Mouse (Mus musculus): ENCODE results near the gene Zfp777.

The Zfp777 gene

DNA sequence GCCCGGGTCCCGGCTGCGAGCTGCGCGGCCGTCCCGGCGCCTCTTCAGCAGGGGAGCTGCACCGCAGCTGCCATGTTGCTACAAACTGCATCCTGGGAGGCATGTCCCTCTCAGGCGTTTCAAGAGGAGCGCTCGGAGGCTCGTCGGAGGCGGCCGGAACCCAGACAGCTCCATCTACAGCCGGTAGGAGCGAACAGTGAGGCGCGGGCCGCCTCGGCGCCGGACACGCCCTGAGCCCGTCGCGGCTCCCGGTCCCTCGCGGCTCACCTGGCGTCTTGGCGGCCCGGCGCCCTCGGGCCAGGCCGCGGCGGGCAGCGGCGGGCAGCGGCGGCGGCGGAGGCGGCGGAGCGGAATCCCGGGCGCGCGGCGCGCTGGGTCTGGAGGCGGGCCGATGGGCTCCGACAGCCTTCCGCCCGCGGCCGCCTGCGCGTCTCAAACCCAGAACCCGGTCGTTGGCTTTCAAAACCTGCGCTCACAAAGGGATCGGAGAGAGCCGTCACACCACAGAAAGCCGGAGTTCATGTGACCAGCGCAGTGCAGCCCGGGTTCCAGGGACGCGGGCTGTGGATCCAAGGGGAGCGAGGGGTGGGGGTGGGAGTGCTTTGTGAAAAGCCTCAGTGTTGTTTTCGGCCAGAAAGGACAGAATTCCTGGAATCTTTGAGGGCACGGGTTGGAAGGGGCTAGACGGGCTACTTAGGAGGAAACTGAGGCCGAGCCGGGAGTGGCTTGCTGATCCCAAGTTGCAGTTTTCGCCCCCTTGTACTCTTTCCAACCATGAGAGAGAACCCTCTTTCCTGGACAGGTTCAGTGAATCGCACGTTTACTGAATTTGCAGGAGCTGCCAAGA is at the start of gene Zfp777:
Gene Zfp777, minus strand, starts transcription at position 486 of the 847 bp plus-strand sequence.
- DNase-seq = peak; percentile 79 to 83

- DNase-seq = no peak
Observed at GRCm38 (mm10) chr6:48086957-48087715, 38.4 kb upstream of the Zfp777 start.

DNA sequence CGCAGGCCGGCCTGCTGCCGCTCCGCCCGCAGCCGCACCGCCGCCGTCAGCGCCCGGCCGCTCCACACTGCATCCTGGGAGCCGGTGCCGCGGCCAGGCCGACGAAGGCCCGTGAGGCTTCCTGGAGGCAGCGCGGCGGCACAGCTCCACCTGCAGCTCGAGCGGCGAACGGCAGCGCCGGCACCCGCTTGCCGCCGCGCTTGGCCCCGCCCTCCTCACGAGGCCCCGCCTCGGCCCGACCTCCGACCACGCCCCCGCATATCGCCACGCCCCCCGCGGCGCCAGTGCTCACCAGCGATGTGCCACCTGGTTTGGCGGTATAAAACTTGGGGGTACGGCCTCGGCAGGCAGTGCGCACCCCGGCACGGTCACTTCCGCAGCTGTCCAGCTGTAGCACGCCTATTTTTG is 37.8 kb upstream of the Zfp777 start, which contains the start of gene Zfp746:
Gene Zfp746, minus strand, starts transcription at position 123 of the 408 bp plus-strand sequence.
- peak; percentile 92 to 99 for DNase-seq

- DNase-seq = peak; percentile 73 to 81
Observed at GRCm38 (mm10) chr6:48085521-48086404, 37.1 kb upstream of the Zfp777 start.

- no peak for DNase-seq
Observed at GRCm38 (mm10) chr6:48083733-48084191, 35.1 kb upstream of the Zfp777 start.

DNA sequence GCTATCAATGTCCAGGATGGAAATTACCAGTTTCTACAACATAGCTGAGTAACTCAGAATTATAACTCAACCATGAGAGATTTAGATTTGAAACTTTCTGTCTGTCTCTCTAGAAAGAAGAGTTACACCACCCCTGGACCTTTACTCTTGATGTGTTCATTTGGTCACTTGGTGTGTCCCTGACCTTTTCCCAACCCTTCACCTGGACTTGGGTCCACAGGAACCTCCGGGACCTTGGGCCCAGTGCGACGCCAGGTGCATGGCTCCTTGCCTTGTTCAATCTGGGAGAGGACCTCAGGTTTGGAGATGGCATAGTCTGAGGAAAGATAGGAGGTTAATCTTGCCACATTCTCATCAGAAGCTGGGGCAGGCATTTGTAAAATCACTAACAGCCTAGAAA is 33.2 kb upstream of the Zfp777 start:
- no peak for DNase-seq

DNA sequence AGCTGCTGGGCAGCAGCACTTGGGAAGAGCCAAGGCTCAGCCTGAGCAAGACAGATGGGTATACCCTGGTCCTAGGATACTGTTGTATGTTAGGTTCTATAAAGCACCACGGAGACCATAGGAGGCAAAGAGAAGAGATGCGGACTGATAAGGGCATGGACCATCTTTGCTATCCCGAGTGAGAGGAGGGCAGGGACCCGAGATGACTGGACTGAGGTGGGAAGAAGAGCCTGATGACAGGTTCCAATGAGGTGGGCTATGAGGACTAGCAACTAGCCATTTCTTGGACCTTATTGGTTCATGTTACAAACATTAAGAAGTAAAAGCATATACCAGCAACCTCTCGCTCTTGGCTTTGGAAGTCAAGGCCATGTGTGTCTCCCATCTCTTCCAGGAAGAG is 32.3 kb upstream of the Zfp777 start:
- no peak for DNase-seq

GRCm38 (mm10) chr6:48073316-48073715 is 24.6 kb upstream of the Zfp777 start:
- no peak for DNase-seq

DNA sequence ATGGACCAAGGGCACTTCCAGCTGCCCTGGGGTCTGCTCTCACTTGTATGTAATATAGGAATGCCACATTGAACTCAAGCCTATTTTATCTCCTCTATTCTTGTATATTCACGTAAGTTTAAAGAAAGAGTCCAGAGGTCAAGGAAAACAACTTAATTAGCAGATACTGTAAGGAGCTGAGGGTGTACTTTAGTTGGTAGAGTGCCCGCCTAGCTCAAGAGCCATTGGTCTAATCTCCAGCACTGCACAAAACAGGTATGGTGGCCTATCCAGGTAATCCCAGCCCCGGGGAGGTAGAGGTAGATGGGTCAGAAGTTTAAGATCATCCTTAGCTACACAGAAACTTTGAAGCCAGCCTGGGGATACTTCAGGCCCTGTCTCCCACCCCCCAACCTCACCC is 18.8 kb upstream of the Zfp777 start:
- no peak for DNase-seq

- DNase-seq = no peak
Observed at GRCm38 (mm10) chr6:48065587-48066075, 16.9 kb upstream of the Zfp777 start.

GRCm38 (mm10) chr6:48064451-48064850 is 15.7 kb upstream of the Zfp777 start:
- no peak for DNase-seq

DNA sequence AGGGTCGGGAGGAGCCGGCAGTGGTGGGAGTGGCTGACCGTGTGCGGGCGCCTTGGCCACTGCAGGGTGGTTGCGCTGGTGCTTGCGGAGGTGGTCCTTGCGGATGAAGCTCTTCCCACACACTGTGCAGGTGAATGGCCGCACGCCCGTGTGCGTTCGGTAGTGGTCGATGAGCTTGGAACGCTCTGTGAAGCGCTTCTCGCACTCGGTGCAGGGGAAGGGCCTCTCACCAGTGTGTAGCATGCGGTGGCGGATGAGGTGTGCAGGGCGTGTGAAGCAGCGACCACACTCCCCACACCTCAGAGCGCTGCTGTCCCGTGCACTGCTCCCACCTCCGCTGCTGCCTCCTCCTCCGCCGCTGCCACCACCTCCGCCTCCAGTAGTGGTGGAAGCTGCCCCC is 15.2 kb upstream of the Zfp777 start:
- DNase-seq = no peak

DNA sequence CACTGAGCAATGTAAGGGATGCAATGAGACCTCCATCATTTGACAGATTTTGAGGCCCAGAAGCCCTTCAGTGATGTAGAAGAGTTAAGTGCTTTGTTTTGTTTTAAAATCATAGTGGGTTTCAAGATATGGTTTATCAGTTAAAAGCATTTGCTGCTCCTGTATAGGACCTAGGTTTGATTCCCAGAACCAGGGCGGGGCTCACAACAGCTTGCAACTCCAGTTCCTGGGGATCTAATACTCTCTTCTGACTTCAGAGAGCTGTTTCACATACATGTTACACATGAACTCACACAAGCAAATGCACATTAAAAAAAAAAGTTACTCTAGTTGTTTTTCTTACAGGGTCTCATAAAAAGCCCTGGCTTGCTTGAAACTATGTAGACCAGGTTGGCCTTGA is 12.2 kb upstream of the Zfp777 start:
- no peak for DNase-seq

- peak; percentile 76 to 90 for DNase-seq
Observed at GRCm38 (mm10) chr6:48060421-48060820, 11.7 kb upstream of the Zfp777 start.

GRCm38 (mm10) chr6:48052136-48052535 is 3.4 kb upstream of the Zfp777 start:
- no peak for DNase-seq

DNA sequence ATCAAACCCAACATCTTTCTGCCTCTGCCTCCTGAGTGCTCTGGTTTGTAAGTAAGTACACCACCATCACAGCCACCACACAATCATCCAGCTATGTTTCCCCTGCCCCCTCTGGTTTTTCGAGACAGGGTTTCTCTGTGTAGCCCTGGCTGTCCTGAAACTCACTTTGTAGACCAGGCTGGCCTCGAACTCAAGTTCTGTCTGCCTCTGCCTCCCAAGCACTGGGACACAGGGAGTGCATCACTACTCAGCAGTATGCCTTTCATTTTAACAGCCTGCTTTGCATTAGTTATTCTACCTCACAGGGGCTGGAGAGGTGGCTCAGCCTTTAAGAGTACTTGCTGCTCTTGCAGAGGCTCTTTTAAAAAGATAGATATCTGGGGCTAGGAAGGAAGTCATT is 3.0 kb upstream of the Zfp777 start:
- no peak for DNase-seq

DNA sequence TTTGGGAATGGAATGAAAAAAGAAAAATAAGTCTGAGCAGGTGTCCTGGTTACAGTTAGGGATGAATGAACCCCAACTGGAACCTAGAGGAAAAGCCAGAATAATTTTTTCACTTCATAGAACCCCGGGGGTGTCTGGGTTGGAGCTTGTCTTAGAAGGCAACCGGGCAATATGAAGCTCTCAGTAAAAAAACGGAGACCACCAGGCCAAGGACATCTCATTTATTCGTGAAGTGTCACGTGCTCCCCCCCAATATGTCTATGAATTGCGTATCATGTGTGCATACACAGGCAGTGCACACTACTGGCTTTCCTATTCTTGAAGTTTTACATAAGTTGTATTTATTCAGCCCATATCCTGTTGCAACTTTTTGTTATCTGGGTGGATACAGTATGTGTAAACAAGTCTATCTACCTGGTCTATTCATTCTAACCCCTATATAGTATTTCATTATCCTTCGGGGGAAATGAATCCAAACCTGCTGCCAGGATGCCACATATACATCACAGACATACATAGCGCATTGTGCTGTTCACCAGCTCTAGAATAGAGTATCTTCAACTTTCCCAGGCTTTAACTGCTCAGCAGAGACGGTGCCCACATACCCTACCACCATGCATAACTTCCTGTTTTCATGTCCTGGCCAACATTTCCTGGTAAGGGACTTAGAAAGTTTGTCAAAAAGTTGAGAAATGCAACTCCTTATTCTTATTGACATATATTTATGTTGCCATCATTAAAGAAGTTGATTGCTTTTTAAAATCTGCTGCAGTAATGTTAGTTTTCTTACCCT is 758 bp upstream of the Zfp777 start:
- DNase-seq = no peak

GRCm38 (mm10) chr6:48047450-48048351 is 1.0 kb downstream of the Zfp777 start:
- DNase-seq = peak; percentile 39 to 72

DNA sequence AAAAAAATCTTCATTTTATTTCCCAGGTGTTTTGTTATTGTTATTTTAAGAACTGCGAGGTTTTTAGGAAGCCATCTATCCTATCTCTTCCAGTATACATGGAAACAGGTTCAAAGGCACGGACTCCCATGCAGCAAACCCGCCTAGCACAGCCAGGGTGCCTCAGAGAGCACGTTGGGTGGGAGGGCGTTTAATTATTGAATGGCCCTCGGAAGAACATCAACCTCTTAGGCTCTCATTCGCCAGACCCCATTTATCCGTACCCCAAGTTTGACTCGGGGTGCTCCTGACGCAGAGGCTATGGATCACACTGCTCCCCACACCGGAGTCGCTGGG is 1.6 kb downstream of the Zfp777 start:
- no peak for DNase-seq

GRCm38 (mm10) chr6:48032661-48033060 is 16.1 kb downstream of the Zfp777 start:
- DNase-seq = no peak

Data from cerebellum, adult 18-20 months (tissue).